Mouse (Mus musculus) hindbrain, postnatal 0 days (tissue): ENCODE data around the gene Fam126a. TPM values are rescaled to one million over a fixed set of nuclear protein-coding genes. Genes with fewer than 3 reads are reported as not detected.

Experiments
- ATAC-seq: fragments of 200-750 bp; cut with Nextera tagmentation; 2 replicates; pipeline ENCODE4 v1.8.0; 2017; ENCODE audit warnings: mild to moderate bottlenecking, moderate TSS enrichment, moderate library complexity
- DNase-seq: peaks from one replicate; pipeline ENCODE4 v3.0.0-alpha.2; 2015; ENCODE audit warnings: low spot score
- H3K27ac ChIP-seq: fragments of 300-500 bp; sonication (generic); 2 replicates; pipeline ENCODE4 v1.5.1; 2014; ENCODE audit warnings: mild to moderate bottlenecking
- H3K27me3 ChIP-seq: fragments of 300-500 bp; sonication (generic); 2 replicates; pipeline ENCODE4 v1.6.1; 2014; ENCODE audit warnings: low read length, mixed read lengths; ENCODE audit not compliant: insufficient read depth
- H3K36me3 ChIP-seq: fragments of 300-500 bp; sonication (generic); 2 replicates; pipeline ENCODE4 v1.6.1; 2014; ENCODE audit warnings: low read length, mixed read lengths; ENCODE audit not compliant: insufficient read depth
- H3K4me1 ChIP-seq: fragments of 300-500 bp; sonication (generic); 2 replicates; pipeline ENCODE4 v1.6.1; 2014; ENCODE audit warnings: antibody characterized with exemption, low read length, mixed read lengths; ENCODE audit not compliant: insufficient read depth
- H3K4me2 ChIP-seq: fragments of 300-500 bp; sonication (generic); 2 replicates; pipeline ENCODE4 v1.6.1; 2014; ENCODE audit warnings: low read depth, mild to moderate bottlenecking, low read length, moderate library complexity, mixed read lengths
- H3K4me3 ChIP-seq: fragments of 300-500 bp; sonication (generic); 2 replicates; pipeline ENCODE4 v1.5.1; 2014; ENCODE audit warnings: low read length
- H3K9ac ChIP-seq: fragments of 300-500 bp; sonication (generic); replicated peaks from 2 replicates; pipeline ENCODE4 v1.6.1; 2014; ENCODE audit warnings: mild to moderate bottlenecking, low read length, moderate library complexity, mixed read lengths
- H3K9me3 ChIP-seq: fragments of 300-500 bp; sonication (generic); 2 replicates; pipeline ENCODE4 v1.6.1; 2016; ENCODE audit warnings: low read length, mixed read lengths
- CTCF ChIP-seq: IDR thresholded peaks from 2 replicates; pipeline ENCODE4 v1.5.1; 2016; ENCODE audit warnings: antibody characterized with exemption, control low read depth, low read depth
- WGBS: fragments of 180-500 bp; shearing (Covaris S2); extraction: QIAGEN DNeasy Blood & Tissue Kit; methylation state at CpG from one replicate; pipeline ENCODE4 v1.1.7; 2014; 5-methylcytosine and 5-hydroxymethylcytosine counted together
- polyA plus RNA-seq: library from polyadenylated mRNA; unstranded; fragments of >200 nt; fragmentation: Nextera tagmentation; extraction: Ambion mirVana; gene quantifications from 2 replicates; pipeline ENCODE4 v1.2.1, GENCODE M21; 2015
- total RNA-seq: library from RNA; depleted of rRNA; stranded (reverse); fragments of >200 nt; gene quantifications from 2 replicates; pipeline ENCODE4 v1.2.3, GENCODE M21; 2014

The Fam126a gene
- total and polyA plus RNA-seq, 2 experiments from 2014 or later, result 17.7 to 26.6 TPM

DNA sequence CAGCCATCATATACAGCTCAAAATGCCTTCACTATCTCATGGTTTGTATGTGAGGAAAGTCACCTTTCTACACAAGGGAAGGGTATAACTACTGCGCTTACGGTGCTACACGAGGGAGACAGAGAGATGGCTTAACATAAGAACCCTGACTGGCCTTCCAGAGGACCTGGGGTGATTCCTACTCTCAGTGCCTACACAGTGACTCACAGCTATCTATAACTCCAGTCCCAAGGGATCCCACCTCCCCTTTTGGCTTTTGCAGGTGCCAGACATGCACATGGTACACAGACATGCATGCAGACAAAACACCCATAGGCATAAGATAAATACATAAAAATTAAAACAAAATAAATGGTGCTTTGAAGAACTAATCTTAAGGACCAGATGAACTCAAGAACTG is 35.6 kb downstream of the Fam126a start:
- H3K36me3 ChIP-seq, result no peaks in the 10 kb centered on the region
- no peak overlapping the region for H3K4me3 ChIP-seq
- DNase-seq (no peak), ATAC-seq (no peak)
- no peaks in the 10 kb centered on the region for H3K27me3 ChIP-seq
- WGBS, result 81% methylated on average over 3 of the region's 3 CpGs
- H3K9ac ChIP-seq, result no peak overlapping the region
- peaks cover 14% of the 10 kb centered on the region for H3K4me1 ChIP-seq
- H3K27ac ChIP-seq, result no peak overlapping the region
- no peak overlapping the region for H3K4me2 ChIP-seq
- H3K9me3 ChIP-seq, result no peaks in the 10 kb centered on the region
- TF ChIP-seq CTCF, result no peak

DNA sequence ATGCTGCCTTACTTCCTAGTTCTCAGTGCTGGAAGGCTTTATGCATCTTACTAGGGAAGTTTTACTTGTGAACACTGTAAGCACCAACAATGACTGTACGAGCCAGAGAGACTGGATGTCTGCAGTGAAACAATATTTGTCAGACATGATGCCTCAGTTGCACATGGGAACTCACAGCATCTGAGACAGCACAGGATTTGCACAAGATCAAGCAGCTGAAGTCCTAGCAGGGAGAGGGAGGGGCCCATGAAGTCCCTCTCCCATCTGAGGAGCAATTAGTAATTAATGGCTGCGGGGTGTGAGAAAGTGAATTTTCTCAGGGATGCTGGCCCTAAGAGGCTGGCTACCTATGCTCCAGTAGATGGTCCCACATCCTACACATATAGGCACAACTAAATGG is 36.3 kb downstream of the Fam126a start:
- Histone ChIP-seq H3K4me2 (no peak overlapping the region), H3K36me3 (no peaks in the 10 kb centered on the region), H3K4me1 (peaks cover 14% of the 10 kb centered on the region), H3K27ac (no peak overlapping the region), H3K4me3 (no peak overlapping the region), H3K9me3 (no peaks in the 10 kb centered on the region), H3K9ac (no peak overlapping the region), H3K27me3 (no peaks in the 10 kb centered on the region)
- WGBS, result 45% methylated on average over 2 of the region's 2 CpGs
- ATAC-seq (no peak), DNase-seq (no peak)
- no peak for TF ChIP-seq CTCF

- no peak for TF ChIP-seq CTCF
- DNase-seq (no peak), ATAC-seq (no peak)
- no peaks in the 10 kb centered on the region for H3K27me3 ChIP-seq
- H3K36me3 ChIP-seq, result no peaks in the 10 kb centered on the region
- WGBS, result 7% methylated on average over 2 of the region's 2 CpGs
- 0 out of 2 replicates have a peak overlapping the region, but pooled peaks have one; percentile 17 for H3K9ac ChIP-seq
- H3K4me2 ChIP-seq, result no peak overlapping the region
- H3K27ac ChIP-seq, result peak overlapping the region; percentile 68
- no peak overlapping the region for H3K4me3 ChIP-seq
- no peaks in the 10 kb centered on the region for H3K9me3 ChIP-seq
- peaks cover 14% of the 10 kb centered on the region for H3K4me1 ChIP-seq
These were observed 37.0 kb downstream of the Fam126a start for GRCm38 (mm10) chr5:23993553-23993894.

DNA sequence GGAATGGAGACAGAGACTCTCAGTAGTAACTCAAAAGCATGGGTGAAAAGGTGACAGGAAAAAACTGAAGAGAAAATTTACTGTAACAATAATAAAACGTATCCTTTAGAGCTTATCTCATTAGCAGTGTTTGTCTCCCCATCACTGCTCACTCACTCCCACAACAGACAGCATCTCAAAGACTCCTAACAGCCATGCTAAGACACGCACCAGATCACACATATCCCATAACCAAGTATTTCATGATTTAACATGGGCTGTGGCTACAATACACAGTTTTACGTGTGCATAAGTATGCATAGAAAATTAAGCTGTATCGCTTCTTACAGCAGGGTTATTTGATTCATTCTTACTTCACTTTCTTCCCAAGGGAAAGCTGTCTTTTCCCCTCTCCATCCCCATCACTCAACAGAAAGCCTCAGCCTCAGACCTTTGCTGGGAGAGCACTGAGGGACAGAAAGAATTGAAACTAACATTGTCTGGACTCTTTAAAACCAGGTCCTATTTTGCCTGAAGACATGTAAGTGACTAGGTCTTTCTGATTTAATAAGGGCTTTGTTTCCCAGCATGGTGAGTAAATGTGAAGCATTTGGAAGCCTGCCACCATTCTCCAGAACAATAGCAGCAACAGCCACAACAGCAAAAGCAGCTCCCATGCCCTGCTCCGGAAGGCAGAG is 37.5 kb downstream of the Fam126a start:
- ATAC-seq (0 out of 2 replicates have a peak, but pooled peaks have one; percentile 55), DNase-seq (peak; percentile 64)
- Histone ChIP-seq H3K36me3 (no peaks in the 10 kb centered on the region), H3K4me3 (no peak overlapping the region), H3K9me3 (no peaks in the 10 kb centered on the region), H3K27ac (peak overlapping the region; percentile 68), H3K27me3 (no peaks in the 10 kb centered on the region), H3K9ac (0 out of 2 replicates have a peak overlapping the region, but pooled peaks have one; percentile 17), H3K4me1 (peaks cover 14% of the 10 kb centered on the region), H3K4me2 (no peak overlapping the region)
- TF ChIP-seq CTCF, result no peak
- 17% methylated on average over 5 of the region's 5 CpGs for WGBS

GRCm38 (mm10) chr5:23990001-23990400 is 40.5 kb downstream of the Fam126a start:
- no peak overlapping the region for H3K27ac ChIP-seq
- DNase-seq, result no peak

GRCm38 (mm10) chr5:23987792-23988191 is 42.7 kb downstream of the Fam126a start:
- ATAC-seq (no peak), DNase-seq (no peak)
- H3K9ac ChIP-seq, result no peak overlapping the region
- H3K4me1 ChIP-seq, result peaks cover under 1% of the 10 kb centered on the region; the same call in 1 of the 2 replicates
- no peak overlapping the region for H3K27ac ChIP-seq
- no peak overlapping the region for H3K4me3 ChIP-seq
- WGBS, result 68% methylated on average over 10 of the region's 10 CpGs
- peaks cover 5% of the 10 kb centered on the region; the same call in 1 of the 2 replicates for H3K36me3 ChIP-seq
- no peaks in the 10 kb centered on the region for H3K27me3 ChIP-seq
- no peak for TF ChIP-seq CTCF
- H3K4me2 ChIP-seq, result no peak overlapping the region
- H3K9me3 ChIP-seq, result no peaks in the 10 kb centered on the region

More at GRCm38 (mm10) chr5:23990001-23990400, 40.5 kb downstream of the Fam126a start:
- H3K4me2 ChIP-seq, result no peak overlapping the region
- TF ChIP-seq CTCF, result no peak
- no peaks in the 10 kb centered on the region for H3K9me3 ChIP-seq
- 41% methylated on average over 3 of the region's 3 CpGs for WGBS
- no peak overlapping the region for H3K4me3 ChIP-seq
- H3K4me1 ChIP-seq, result peaks cover 14% of the 10 kb centered on the region
- H3K27me3 ChIP-seq, result no peaks in the 10 kb centered on the region
- no peaks in the 10 kb centered on the region; the same call in 1 of the 2 replicates for H3K36me3 ChIP-seq
- no peak overlapping the region for H3K9ac ChIP-seq
- ATAC-seq, result no peak

DNA sequence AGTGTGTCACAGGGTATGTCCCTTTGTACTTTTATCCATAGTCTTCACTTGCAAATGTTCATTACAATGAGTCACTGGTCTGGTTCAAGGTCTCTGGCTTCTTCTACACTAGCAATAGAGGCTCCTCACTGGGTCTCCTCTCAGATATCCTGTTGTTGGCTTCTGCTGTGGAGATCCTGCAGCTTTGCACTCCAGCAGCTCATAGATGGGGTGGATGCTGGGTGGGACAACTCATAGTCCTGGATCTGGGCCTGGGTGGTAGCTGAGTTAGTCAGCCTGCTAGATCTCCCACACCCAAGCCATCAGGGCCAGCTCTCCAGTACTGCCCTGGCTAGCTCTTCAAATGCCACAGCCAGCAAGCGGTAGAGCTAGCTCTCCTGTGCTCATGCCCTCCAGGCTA is 48.4 kb downstream of the Fam126a start:
- Histone ChIP-seq H3K4me2 (no peak overlapping the region), H3K27me3 (no peaks in the 10 kb centered on the region), H3K27ac (no peak overlapping the region), H3K9ac (no peak overlapping the region), H3K4me3 (no peak overlapping the region), H3K9me3 (no peaks in the 10 kb centered on the region), H3K36me3 (peaks cover 24% of the 10 kb centered on the region; the same call in 1 of the 2 replicates), H3K4me1 (no peaks in the 10 kb centered on the region)
- TF ChIP-seq CTCF, result no peak
- ATAC-seq (no peak), DNase-seq (no peak)
- WGBS, result 100% methylated on average over 1 of the region's 1 CpGs
